Mouse (Mus musculus) ES-CJ7 (cell line): ENCODE data around the gene Dkk1.
"Not testable (repeated sequence)": the region's sequence is repeated elsewhere in the genome, so short reads cannot be mapped to it uniquely, and the experiment has no call there.

Experiments used
- DNase-seq: peaks from one replicate; pipeline ENCODE4 v3.0.0; 2011; ENCODE audit warnings: low read depth, low spot score

Gene Dkk1

DNA sequence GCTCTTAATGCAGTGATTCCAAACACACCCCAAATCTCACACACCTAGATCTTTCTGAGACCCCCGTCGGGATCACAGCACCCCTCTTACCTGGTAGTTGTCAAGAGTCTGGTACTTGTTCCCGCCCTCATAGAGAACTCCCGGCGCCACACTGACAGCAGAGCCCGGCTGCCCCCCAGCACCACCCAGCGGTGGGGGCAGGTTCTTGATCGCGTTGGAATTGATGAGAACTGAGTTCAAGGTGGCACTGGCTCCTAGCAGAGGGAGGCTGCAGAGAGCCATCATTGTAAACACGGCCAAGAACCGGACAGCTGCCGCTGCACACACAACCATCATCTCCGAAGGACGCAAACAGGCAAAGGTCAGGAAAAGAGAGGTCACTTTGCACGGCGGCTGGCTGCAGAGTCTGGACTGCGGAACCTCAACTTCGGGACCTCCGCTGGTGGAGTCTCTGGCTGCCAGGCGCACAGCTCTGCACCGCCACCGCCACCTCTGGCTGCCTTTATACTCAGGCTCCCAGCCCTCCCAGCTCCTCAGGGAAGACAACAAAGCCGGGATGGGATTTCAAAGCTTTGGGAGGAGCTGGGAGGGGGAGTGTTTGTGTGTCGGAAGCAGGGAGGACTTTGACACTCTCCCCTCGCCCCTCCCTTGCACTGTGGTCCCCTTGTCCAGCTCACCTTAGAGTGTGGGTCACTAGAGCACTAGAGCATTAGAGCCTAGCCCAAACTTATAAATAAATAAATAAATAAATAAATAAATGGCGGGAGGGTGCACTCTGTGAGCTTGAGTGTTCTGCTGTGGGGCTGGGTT is at the start of gene Dkk1:
Dkk1 (minus strand) TSS at position 622 of the 810 bp plus-strand sequence.
- peak; percentile 82 for DNase-seq

DNA sequence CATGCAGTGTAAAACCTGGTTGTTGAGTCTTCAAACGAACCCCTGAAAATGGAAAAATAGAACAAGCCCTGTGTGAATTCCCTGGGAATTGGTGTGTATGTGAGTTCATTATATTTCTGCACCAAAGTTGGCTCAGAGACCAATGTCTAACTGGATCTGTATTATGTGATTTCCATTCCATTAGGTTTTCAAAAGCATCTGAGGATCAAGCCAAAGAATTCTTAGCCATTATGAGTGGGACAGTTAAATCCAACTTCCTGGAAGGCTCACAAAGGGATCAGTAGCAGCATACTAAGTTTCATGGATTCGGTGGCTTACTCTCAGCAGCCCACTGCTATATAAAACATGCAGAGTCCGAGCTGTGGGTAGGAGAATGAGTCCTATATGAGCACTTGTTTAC is 36.9 kb upstream of the Dkk1 start:
- DNase-seq, result no peak

DNA sequence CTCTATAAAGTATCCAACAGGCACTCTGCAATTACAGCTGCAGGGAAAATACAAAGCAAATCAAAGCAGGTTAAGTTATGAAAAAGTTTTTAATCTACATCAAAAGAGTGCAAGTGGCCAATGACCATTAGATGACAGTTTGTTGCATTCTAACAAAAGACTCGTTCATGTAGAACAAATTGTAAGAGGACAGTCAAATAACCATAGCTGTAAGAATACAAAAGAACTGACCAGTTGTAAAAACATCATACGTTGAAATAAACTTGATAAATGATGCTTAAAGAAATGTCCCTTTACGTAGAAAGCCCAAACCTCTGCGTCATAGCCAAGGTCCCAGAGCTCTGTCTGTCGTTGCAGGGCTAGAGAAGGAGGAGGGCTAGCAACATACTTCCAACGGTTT is 15.1 kb upstream of the Dkk1 start:
- no peak for DNase-seq

DNA sequence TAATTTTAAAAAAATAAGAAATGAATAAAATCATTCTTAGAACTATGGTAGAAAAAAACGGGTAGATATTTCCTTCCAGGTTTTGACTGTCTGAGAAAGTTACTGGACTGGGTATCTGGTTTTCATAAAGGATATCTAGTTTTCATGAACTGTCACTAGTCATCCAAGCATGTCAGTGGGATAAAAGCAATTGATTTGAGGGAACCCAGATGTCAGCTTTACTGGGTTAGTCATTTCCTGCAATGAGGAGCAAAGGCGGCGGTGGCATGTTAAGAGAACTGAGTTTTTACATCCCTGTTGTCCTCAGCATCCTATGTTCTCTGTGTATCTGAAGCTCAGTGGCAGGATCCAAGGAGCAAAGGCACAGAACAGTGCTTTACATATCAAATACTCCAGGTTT is 14.4 kb upstream of the Dkk1 start:
- no peak for DNase-seq

DNA sequence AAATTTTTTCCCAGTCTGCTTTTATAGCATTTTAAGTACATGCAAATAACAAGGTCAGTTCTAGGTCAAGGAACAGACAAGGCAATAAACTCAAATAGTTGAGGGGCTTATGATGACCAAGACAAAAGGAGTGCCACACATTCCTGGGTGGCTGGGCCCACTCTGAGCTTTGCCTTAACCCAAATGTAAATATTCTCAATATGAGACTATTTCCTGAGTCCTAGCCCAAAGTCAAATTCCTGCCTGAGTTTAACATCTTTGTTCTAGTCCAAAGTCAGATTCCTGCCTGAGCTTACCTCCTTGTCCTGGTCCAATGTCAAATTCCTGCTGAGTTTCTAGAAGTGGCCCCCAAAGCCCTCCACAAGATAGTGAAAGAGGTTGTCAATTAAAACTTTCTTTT is 8.6 kb upstream of the Dkk1 start:
- DNase-seq, result peak; percentile 36

DNA sequence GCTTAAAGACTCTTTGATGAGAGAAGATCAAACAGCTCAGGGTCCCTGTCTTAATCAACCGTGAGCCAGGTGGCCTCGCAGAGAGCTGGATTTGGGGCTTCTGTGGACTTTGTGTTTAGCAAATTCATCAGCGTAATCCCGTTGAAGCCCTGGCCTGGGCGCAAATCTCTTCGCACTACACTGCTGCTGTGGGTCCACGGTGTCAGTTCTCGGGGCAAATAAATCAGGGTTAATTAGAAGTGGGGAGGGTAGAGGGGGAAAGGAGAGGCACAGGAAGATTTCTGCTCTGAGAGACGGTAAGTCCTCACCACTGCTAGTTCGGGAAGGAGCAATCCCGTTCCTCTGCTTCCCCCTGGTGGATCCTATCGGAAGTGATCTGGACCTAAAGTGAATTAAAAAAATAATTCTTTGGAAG is 5.0 kb upstream of the Dkk1 start:
- peak; percentile 67 for DNase-seq

DNA sequence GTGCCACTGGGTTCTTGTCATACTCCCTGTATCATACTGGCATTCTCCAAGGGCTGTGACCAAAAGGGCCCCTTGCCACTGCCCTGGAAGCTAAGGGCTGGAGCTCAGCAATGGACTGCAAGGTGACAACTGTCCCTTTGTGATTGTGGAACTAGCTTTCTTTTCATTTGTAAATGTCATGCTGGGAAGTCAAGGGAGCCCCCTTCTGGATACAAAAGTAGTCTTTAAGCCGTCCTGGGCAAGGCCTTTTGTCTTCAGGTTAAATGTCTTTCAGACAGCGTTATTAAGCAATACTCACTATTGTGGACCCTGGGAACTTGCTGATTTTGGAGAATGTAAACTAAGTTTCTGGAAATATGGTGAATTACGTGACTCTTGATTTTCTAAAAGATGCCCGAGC is 4.3 kb upstream of the Dkk1 start:
- DNase-seq, result peak; percentile 73

DNA sequence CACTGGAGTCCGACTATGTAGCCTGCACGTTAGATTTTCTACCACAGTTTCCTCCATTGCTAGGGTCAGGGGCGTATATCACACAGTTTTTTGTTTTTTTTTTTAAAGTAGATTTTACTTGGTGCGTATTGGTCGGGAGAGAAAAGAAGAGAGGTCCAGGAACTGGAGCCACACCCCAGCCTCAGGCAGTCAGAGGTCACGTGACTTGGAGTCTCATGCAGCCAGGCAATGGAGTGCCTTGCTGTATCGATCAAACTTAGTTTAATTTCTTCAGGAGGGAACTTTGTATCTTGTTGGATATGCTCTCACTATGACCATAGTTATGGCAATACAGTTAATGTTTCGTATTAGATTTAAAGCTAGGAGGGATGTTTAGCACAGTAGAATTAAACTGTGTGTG is 2.8 kb upstream of the Dkk1 start:
- peak; percentile 78 for DNase-seq

DNA sequence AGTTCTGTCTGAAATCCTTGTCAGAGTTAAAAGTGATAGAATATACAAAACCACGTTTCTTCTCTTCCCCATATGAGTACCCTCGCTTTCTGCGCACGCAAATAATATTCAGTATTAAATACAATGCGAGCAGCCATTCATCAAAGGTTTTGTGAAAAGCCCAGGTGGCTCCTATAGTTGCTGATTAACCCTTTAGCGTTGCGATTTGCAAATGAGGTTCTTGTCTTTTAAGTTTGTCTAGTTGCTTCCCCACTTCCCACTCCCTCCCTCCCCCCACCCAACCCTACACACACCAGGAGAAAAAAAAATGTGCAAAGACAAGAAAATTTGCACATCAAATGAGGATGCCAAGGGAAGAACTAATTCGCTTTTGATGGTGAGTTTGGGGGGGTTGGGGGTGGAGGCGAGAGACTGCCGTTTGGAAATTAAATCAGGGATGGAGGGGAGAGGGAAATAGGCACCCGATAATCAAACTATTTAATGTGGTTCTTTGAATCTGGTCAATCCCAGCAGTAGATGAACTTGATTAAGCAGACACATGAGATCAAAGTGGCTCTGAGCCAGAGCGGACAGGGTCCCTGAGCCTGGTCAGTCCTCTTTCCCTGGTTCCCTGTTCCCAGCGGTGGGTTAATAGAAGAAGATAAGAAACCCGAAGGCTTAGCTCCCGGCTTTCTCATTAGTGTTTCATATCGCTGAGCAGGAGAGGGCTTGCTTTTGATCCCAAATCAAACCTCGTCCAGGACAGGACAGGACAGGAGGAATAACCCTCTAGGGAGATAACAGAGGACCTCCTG is 586 bp upstream of the Dkk1 start:
- peak; percentile 8 for DNase-seq

DNA sequence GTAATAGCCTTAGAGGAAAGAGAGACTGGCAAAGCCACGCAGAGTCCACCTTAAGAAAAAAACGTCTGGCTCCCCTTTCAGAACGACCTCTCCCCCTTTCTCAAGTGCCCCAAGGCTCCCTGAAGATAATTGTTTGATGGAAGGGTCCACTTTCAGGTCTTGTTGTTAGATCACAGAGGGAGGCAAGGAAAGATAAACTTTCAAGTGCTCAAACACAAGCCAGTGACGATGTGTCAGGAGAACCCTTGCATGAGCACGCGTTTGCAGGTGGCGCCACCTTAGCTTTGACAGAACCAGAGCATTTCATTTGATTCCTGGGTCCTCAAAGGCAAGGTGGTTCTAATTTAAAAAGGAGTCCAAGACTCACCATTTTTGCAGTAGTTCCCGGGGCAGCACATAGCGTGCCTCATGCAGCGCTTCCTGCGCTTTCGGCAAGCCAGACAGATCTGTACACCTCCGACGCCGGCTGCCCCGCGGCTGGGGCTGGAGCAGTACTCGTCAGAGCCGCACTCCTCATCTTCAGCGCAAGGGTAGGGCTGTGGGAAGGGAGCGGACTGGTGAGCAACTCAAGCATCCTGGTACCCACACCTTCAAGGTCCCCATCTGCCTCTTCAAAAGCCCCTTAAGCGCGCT is 938 bp downstream of the Dkk1 start:
- DNase-seq, result peak; percentile 56

DNA sequence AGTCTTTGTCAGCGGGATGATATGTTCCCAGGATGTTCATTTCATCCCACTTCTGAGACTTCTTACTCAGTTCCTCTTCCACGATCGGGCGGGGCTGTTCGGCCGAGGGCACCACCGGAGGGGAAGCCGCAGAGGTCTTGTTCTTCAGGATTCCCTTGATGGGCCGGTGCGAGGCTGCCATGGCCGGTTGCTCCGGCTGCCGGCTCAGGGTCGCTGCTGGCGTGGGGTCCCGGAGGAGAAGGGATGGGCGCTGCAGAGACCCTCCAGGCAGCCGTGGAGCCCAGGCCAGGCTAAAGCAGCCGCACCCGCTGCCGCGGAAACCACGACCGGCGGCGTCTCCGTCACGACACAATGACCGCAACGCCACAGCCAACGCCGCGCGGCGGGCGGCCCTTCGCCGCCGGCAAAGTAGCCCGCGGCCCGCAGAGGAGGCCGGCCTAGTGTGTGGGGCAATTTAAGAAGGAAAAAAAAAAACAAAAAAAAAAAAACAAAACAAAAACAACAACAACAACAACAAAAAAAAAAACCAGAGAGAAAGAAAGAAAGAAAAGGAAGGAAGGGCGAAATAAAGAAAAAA is 10.0 kb downstream of the Dkk1 start:
- DNase-seq, result not testable (repeated sequence)

DNA sequence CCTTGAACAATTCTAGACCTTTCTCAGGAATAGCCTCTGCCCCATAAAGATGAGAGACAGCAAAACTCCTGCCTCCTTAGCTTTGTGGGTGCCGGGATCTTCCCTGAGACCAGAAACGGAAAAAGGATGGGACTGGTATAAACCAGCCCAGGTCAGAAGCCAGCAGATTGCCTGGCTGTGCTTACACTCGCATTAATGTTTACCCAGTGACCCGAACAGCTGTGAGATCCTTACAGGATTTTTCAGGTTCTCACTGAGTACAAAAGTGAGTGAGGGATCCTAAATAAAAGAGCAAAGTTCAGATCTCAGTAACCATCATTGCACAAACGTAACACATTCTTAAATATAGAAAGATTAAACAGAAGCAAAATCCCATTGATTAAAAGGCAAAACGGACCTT is 32.7 kb downstream of the Dkk1 start:
- DNase-seq, result no peak

DNA sequence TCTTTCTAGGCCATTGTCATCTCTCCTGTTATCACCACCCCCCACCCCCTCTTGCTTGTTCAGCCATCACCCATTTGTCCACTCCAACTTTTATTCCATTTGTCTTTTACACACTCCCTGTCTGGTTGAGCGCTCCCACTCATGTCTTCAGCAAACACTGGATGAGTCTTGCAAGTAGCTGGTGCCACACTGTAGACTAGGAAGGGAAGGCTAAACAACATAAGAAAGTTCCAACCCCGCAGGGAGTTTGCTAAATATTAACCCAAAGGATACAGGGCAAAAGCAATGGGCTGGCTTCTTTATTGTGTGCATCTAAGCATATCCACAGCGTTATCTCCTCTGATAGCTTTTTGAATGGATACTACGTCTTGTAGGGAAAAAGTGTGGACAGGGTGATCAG is 39.0 kb downstream of the Dkk1 start:
- no peak for DNase-seq

DNA sequence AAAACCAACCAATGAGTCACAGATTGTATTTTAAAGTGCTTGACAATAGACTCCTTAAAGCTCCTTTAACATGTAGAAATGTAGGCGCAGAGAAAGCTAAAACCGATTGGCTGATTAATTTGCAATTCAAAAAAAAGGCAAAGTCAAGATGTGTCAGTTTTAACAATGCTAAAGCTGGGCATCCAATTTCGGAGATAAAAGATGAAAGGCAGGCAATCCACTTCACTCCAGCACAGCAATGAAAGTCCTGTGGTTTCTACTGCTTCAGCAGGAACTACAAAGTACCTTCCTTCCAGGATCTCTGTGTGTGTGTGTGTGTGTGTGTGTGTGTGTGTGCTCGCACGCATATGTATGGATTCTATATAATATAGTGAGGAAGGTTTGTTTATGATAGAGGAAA is 44.0 kb downstream of the Dkk1 start:
- DNase-seq, result peak; percentile 77
